Mouse (Mus musculus): ENCODE results near the gene Lrrc10b. TPM values are rescaled to one million over a fixed set of nuclear protein-coding genes. Genes with fewer than 3 reads are reported as not detected.

Gene Lrrc10b
- not detected in 2 replicates for total RNA-seq (2014; fragmentation: Nextera tagmentation)
- 0.06 TPM in 1 of 2 replicates, not detected in the other for total RNA-seq (2017)
- not detected in 2 replicates for polyA plus RNA-seq (2012)

GRCm38 (mm10) chr19:10456752-10457483 lies at the start of gene Lrrc10b:
Lrrc10b (minus strand) TSS chr19:10457473.
- Histone ChIP-seq H3K4me3 (ENCODE audit: low read depth, low read length) (0 out of 2 replicates have a peak within 1 kb of the TSS, but pooled peaks have one; percentile 3), H3K27me3 (ENCODE audit: insufficient read depth, low read length) (peaks cover 19% of the 10 kb centered on the region), H3K4me1 (ENCODE audit: insufficient read depth, low read depth, low read length) (peaks cover 5% of the 10 kb centered on the region; the same call in 1 of the 2 replicates), H3K9me3 (replicated peaks) (peaks cover 14% of the 10 kb centered on the region), H3K36me3 (replicated peaks) (no peaks in the 10 kb centered on the region)
- DNase-seq (ENCODE audit: low spot score) (no peak), ATAC-seq (ENCODE audit: extremely low read depth, insufficient number of reproducible peaks, low FRiP score, poor library complexity, severe bottlenecking) (no peak)
- TF ChIP-seq POLR2AphosphoS5 (IDR thresholded peaks at IDR 0.05; ENCODE audit: insufficient replicate concordance, low read depth, low read length): no peak

GRCm38 (mm10) chr19:10502571-10502970 lies 45.3 kb upstream of the Lrrc10b start:
- Histone ChIP-seq H3K9me3 (replicated peaks) (no peaks in the 10 kb centered on the region), H3K27me3 (ENCODE audit: insufficient read depth, low read length) (no peaks in the 10 kb centered on the region), H3K4me1 (ENCODE audit: insufficient read depth, low read depth, low read length) (peaks cover 13% of the 10 kb centered on the region; the same call in 1 of the 2 replicates), H3K36me3 (replicated peaks) (peaks cover 97% of the 10 kb centered on the region), H3K4me3 (ENCODE audit: low read depth, low read length) (no peak overlapping the region)
- TF ChIP-seq GATA1 (IDR thresholded peaks at IDR 0.05; ENCODE audit: borderline replicate concordance, low read length): no peak
- peak; percentile 99 for TF ChIP-seq CTCF (IDR thresholded peaks at IDR 0.05; ENCODE audit: low read depth, low read length)
- ATAC-seq (ENCODE audit: extremely low read depth, insufficient number of reproducible peaks, low FRiP score, poor library complexity, severe bottlenecking): no peak
- DNase-seq (ENCODE audit: low spot score): peak; percentile 38

- TF ChIP-seq CTCF (IDR thresholded peaks at IDR 0.05; ENCODE audit: low read depth, low read length): no peak
- TF ChIP-seq POLR2AphosphoS5 (IDR thresholded peaks at IDR 0.05; ENCODE audit: insufficient replicate concordance, low read depth, low read length): no peak
- TF ChIP-seq GATA1 (IDR thresholded peaks at IDR 0.05; ENCODE audit: borderline replicate concordance, low read length): no peak
- no peak for TF ChIP-seq TAL1 (conservative IDR thresholded peaks at IDR 0.05; ENCODE audit: low read depth, low read length)
- TF ChIP-seq GATA2 (IDR thresholded peaks at IDR 0.05; ENCODE audit: borderline replicate concordance, low read depth, low read length): no peak
- DNase-seq (ENCODE audit: low spot score): no peak
- Histone ChIP-seq H3K9me3 (replicated peaks) (no peaks in the 10 kb centered on the region), H3K36me3 (replicated peaks) (peaks cover 98% of the 10 kb centered on the region), H3K27me3 (ENCODE audit: insufficient read depth, low read length) (no peaks in the 10 kb centered on the region), H3K4me3 (ENCODE audit: low read depth, low read length) (no peak overlapping the region), H3K4me1 (ENCODE audit: insufficient read depth, low read depth, low read length) (peaks cover 14% of the 10 kb centered on the region; the same call in 1 of the 2 replicates)
- ATAC-seq (ENCODE audit: extremely low read depth, insufficient number of reproducible peaks, low FRiP score, poor library complexity, severe bottlenecking): no peak
Observed at GRCm38 (mm10) chr19:10500581-10500980, 43.3 kb upstream of the Lrrc10b start.

GRCm38 (mm10) chr19:10497512-10498160 lies 40.4 kb upstream of the Lrrc10b start:
- Histone ChIP-seq H3K4me1 (ENCODE audit: insufficient read depth, low read depth, low read length) (peaks cover 11% of the 10 kb centered on the region; the same call in 1 of the 2 replicates), H3K4me3 (ENCODE audit: low read depth, low read length) (no peak overlapping the region), H3K36me3 (replicated peaks) (peaks cover 94% of the 10 kb centered on the region), H3K27me3 (ENCODE audit: insufficient read depth, low read length) (no peaks in the 10 kb centered on the region), H3K9me3 (replicated peaks) (no peaks in the 10 kb centered on the region)
- DNase-seq (ENCODE audit: low spot score) (no peak), ATAC-seq (ENCODE audit: extremely low read depth, insufficient number of reproducible peaks, low FRiP score, poor library complexity, severe bottlenecking) (no peak)
- TF ChIP-seq CTCF (IDR thresholded peaks at IDR 0.05; ENCODE audit: low read depth, low read length): no peak
- TF ChIP-seq TAL1 (conservative IDR thresholded peaks at IDR 0.05; ENCODE audit: low read depth, low read length): no peak
- TF ChIP-seq GATA1 (IDR thresholded peaks at IDR 0.05; ENCODE audit: borderline replicate concordance, low read length): no peak
- no peak for TF ChIP-seq GATA2 (IDR thresholded peaks at IDR 0.05; ENCODE audit: borderline replicate concordance, low read depth, low read length)
- no peak for TF ChIP-seq POLR2AphosphoS5 (IDR thresholded peaks at IDR 0.05; ENCODE audit: insufficient replicate concordance, low read depth, low read length)

- TF ChIP-seq POLR2AphosphoS5 (IDR thresholded peaks at IDR 0.05; ENCODE audit: insufficient replicate concordance, low read depth, low read length) (no peak), TAL1 (conservative IDR thresholded peaks at IDR 0.05; ENCODE audit: low read depth, low read length) (no peak), GATA1 (IDR thresholded peaks at IDR 0.05; ENCODE audit: borderline replicate concordance, low read length) (no peak), CTCF (IDR thresholded peaks at IDR 0.05; ENCODE audit: low read depth, low read length) (no peak), GATA2 (IDR thresholded peaks at IDR 0.05; ENCODE audit: borderline replicate concordance, low read depth, low read length) (no peak)
- DNase-seq (ENCODE audit: low spot score) (no peak), ATAC-seq (ENCODE audit: extremely low read depth, insufficient number of reproducible peaks, low FRiP score, poor library complexity, severe bottlenecking) (no peak)
- Histone ChIP-seq H3K4me3 (ENCODE audit: low read depth, low read length) (no peak overlapping the region), H3K36me3 (replicated peaks) (peaks cover 91% of the 10 kb centered on the region), H3K27me3 (ENCODE audit: insufficient read depth, low read length) (peaks cover 4% of the 10 kb centered on the region; the same call in 1 of the 2 replicates), H3K9me3 (replicated peaks) (no peaks in the 10 kb centered on the region), H3K4me1 (ENCODE audit: insufficient read depth, low read depth, low read length) (peaks cover 11% of the 10 kb centered on the region; the same call in 1 of the 2 replicates)
Observed at GRCm38 (mm10) chr19:10496976-10497375, 39.7 kb upstream of the Lrrc10b start.

GRCm38 (mm10) chr19:10495670-10496069 lies 38.4 kb upstream of the Lrrc10b start:
- peaks cover 11% of the 10 kb centered on the region; the same call in 1 of the 2 replicates for H3K4me1 ChIP-seq (ENCODE audit: insufficient read depth, low read depth, low read length)
- no peaks in the 10 kb centered on the region for H3K9me3 ChIP-seq (replicated peaks)
- DNase-seq (ENCODE audit: low spot score): no peak
- H3K4me3 ChIP-seq (ENCODE audit: low read depth, low read length): no peak overlapping the region
- TF ChIP-seq GATA2 (IDR thresholded peaks at IDR 0.05; ENCODE audit: borderline replicate concordance, low read depth, low read length) (no peak), TAL1 (conservative IDR thresholded peaks at IDR 0.05; ENCODE audit: low read depth, low read length) (no peak), CTCF (IDR thresholded peaks at IDR 0.05; ENCODE audit: low read depth, low read length) (no peak), POLR2AphosphoS5 (IDR thresholded peaks at IDR 0.05; ENCODE audit: insufficient replicate concordance, low read depth, low read length) (no peak), GATA1 (IDR thresholded peaks at IDR 0.05; ENCODE audit: borderline replicate concordance, low read length) (no peak)
- peaks cover 4% of the 10 kb centered on the region; the same call in 1 of the 2 replicates for H3K27me3 ChIP-seq (ENCODE audit: insufficient read depth, low read length)
- no peak for ATAC-seq (ENCODE audit: extremely low read depth, insufficient number of reproducible peaks, low FRiP score, poor library complexity, severe bottlenecking)
- peaks cover 78% of the 10 kb centered on the region for H3K36me3 ChIP-seq (replicated peaks)

Data from G1E (cell line).